Mouse (Mus musculus) olfactory bulb, adult 2 months (tissue): ENCODE results near the gene Irgc1. TPM values are rescaled to one million over a fixed set of nuclear protein-coding genes. Genes with fewer than 3 reads are reported as not detected.
"Not testable (repeated sequence)": the region's sequence is repeated elsewhere in the genome, so short reads cannot be mapped to it uniquely, and the experiment has no call there.

Source experiments
- H3K27ac ChIP-seq: fragments of 200-500 bp; 2 replicates; pipeline ENCODE4 v1.5.1; 2012; ENCODE audit warnings: low read depth, low read length; ENCODE audit not compliant: insufficient read depth
- H3K4me1 ChIP-seq: fragments of 200-500 bp; 2 replicates; pipeline ENCODE4 v1.6.1; 2012; ENCODE audit warnings: low read length; ENCODE audit not compliant: control insufficient read depth, insufficient read depth
- H3K4me3 ChIP-seq: fragments of 200-500 bp; 2 replicates; pipeline ENCODE4 v1.5.1; 2012; ENCODE audit warnings: mild to moderate bottlenecking, low read depth, low read length, moderate library complexity; ENCODE audit not compliant: insufficient read depth
- CTCF ChIP-seq: fragments of 200-500 bp; IDR thresholded peaks from 2 replicates; pipeline ENCODE4 v1.5.1; 2012; ENCODE audit warnings: low read depth, mild to moderate bottlenecking, low read length, moderate library complexity; ENCODE audit not compliant: insufficient read depth
- POLR2A ChIP-seq: fragments of 200-500 bp; IDR thresholded peaks from 2 replicates; pipeline ENCODE4 v1.6.1; 2012; ENCODE audit warnings: mild to moderate bottlenecking, low read depth, low read length, moderate library complexity; ENCODE audit not compliant: insufficient read depth
- WGBS: fragments of 180-500 bp; shearing (Covaris S2); methylation state at CpG from one replicate; pipeline ENCODE4 v1.1.7; 2018; 5-methylcytosine and 5-hydroxymethylcytosine counted together
- polyA plus RNA-seq: library from polyadenylated mRNA; stranded (reverse); fragments of >200 nt; gene quantifications from 2 replicates; pipeline ENCODE4 v1.2.4, GENCODE M21; 2012; ENCODE audit warnings: low replicate concordance; ENCODE audit not compliant: missing spikeins, insufficient read depth, insufficient read length

The Irgc1 gene
- polyA plus RNA-seq, 1 experiment, result not detected

DNA sequence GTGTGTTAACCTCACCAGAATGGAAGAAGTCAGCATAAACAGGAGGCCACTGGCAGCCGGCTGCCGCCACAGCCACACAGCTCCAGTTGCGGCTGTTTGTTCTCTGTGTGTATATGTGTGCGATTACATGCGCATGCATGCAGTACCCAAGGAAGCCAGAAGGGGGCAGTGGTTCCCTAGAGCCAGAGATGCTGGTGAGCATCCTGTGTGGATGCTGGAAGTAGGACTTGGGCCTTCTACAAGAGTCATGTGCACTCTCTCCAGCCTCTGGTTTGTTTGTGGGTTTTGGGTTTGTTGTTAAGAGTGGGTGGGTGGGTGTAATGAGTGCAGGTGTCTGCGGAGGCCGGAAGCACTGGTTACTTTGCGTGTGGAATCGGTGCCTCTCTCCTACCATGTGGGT is 49.2 kb downstream of the Irgc1 start:
- no peak overlapping the region for H3K27ac ChIP-seq
- peaks cover 15% of the 10 kb centered on the region for H3K4me1 ChIP-seq
- no peak overlapping the region for H3K4me3 ChIP-seq
- no peak for TF ChIP-seq POLR2A
- TF ChIP-seq CTCF, result no peak
- WGBS, result 98% methylated on average over 9 of the region's 9 CpGs

DNA sequence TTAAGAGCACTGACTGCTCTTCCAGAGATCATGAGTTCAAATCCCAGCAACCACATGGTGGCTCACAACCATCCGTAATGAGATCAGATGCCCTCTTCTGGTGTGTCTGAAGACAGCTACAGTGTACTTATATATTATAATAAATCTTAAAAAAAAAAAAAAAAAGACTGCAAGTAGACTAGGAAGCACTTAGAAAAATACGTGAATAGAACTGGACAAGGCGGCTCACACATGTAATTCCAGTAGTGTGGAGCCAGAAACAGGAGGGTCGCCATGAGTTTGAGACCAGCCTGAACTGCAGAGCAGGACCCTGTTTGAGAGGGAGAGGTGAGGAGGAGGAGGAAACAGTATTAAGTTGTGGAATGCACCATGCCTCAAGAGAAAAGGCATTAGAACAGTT is 51.6 kb downstream of the Irgc1 start:
- peaks cover 15% of the 10 kb centered on the region for H3K4me1 ChIP-seq
- WGBS, result 85% methylated on average over 4 of the region's 4 CpGs
- H3K27ac ChIP-seq, H3K4me3 ChIP-seq: not testable (repeated sequence)

DNA sequence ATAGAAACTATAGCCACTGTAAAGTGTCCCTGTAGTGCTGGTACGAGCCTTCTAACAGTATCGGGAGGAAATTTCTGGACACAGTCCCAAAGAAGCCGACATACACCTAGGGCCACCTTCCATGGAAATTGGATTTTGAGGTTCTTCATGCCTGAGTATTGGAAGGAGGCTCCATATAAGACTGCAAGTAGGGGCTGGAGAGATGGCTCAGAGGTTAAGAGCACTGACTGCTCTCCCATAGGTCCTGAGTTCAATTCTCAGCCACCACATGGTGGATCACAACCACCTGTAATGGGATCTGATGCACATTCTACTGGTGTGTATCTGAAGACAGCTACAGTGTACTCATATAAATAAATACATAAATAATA is 52.0 kb downstream of the Irgc1 start:
- TF ChIP-seq POLR2A, result no peak
- no peak for TF ChIP-seq CTCF
- WGBS, result 4% methylated on average over 3 of the region's 3 CpGs
- Histone ChIP-seq H3K27ac (no peak overlapping the region), H3K4me1 (peaks cover 15% of the 10 kb centered on the region), H3K4me3 (peak overlapping the region; percentile 88)

DNA sequence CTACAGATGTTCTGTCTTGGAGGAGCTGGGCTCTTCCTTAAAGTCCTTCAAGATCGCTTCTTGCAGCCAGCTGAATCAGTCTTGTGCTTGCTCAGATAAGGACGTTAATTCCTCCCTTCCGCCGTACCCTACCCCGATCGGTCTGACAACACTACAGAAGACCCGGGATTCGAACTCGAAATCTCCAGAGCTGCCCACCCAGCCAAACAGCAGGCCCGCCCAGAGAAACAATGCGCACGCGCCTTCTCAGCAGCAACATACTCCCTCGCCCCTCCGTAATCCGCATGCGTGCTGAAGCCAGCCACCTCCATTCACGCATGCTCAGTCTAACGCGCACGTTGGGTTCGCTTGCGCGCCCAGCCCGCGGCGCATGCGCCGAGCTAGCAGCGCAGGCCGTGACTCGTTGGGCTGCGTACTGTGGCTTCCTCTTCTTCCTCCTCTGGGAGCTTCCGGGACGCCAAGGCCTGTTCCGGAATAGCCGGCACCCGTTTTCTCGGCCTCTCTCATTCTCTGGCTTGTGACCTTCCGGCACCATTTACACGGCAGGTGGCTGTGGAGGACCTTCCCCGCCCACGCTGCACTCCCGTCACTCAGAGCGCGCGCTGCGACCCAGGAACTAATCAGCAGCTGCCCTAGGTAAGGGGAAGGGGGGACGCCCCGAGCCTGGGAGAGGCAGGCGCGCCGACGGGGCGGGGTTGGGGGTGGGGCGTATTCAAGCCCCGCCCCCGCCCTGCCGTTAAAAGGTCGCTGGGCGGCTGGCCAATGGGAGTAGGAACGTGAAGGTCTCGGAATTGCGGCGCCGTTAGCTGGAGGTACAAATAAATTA is 52.6 kb downstream of the Irgc1 start, which contains the start of gene Smg9:
Smg9 (plus strand) TSS at position 364 of the 826 bp plus-strand sequence.
- Histone ChIP-seq H3K4me3 (peak within 1 kb of the TSS; percentile 88), H3K4me1 (peaks cover 15% of the 10 kb centered on the region), H3K27ac (peak within 1 kb of the TSS; percentile 97)
- WGBS, result 2% methylated on average over 66 of the region's 66 CpGs
- TF ChIP-seq POLR2A (peak; percentile 68), CTCF (no peak)

DNA sequence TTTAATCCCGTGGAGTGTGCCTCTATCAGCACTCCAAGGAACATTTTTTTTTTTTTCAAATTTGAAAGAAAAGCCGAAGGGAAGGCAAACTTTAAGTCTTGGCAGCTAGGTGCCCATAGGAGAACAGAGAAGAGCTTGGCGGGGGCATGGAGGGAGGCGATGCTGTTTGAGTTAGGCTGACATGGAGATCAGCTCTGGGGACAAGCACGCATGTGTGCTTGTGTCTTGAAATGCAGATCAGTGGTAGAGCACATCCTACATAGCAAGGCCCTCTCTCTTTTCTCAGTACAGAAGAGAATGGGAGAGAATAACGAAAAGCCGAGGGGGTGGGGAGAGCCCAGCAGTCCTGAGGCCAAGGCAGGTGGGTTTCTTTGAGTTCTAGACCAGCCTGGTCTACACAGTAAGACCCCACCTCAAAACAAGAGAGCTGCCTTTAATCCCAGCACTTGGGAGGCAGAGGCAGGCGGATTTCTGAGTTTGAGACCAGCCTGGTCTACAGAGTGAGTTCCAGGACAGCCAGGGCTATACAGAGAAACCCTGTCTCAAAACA is 53.7 kb downstream of the Irgc1 start:
- H3K27ac ChIP-seq, result no peak overlapping the region
- TF ChIP-seq POLR2A, result no peak
- TF ChIP-seq CTCF, result no peak
- H3K4me3 ChIP-seq, result no peak overlapping the region
- 93% methylated on average over 8 of the region's 8 CpGs for WGBS
- peaks cover 15% of the 10 kb centered on the region for H3K4me1 ChIP-seq

DNA sequence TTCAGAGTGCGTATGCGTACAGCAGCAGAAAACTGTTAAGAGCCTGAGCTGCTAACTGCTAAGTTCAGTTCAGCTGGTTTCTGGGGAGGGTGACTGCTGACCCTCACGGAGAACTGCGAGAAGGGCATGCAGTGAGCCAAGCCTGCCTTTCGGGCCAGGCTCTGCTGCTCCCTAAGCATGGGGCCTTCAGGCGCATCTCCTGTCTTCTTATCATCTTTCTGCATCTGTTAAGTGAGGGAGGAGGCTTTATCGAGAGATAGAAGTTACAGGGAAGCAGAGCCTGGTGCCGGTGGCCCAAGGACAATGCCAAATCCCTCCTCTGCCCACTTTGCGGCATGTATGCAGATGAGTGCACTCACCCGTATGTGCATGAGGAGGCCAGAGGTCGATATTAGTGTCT is 55.3 kb downstream of the Irgc1 start:
- no peak overlapping the region for H3K4me3 ChIP-seq
- H3K27ac ChIP-seq, result no peak overlapping the region
- 82% methylated on average over 11 of the region's 11 CpGs for WGBS
- peaks cover 15% of the 10 kb centered on the region for H3K4me1 ChIP-seq
- no peak for TF ChIP-seq CTCF
- TF ChIP-seq POLR2A, result no peak

DNA sequence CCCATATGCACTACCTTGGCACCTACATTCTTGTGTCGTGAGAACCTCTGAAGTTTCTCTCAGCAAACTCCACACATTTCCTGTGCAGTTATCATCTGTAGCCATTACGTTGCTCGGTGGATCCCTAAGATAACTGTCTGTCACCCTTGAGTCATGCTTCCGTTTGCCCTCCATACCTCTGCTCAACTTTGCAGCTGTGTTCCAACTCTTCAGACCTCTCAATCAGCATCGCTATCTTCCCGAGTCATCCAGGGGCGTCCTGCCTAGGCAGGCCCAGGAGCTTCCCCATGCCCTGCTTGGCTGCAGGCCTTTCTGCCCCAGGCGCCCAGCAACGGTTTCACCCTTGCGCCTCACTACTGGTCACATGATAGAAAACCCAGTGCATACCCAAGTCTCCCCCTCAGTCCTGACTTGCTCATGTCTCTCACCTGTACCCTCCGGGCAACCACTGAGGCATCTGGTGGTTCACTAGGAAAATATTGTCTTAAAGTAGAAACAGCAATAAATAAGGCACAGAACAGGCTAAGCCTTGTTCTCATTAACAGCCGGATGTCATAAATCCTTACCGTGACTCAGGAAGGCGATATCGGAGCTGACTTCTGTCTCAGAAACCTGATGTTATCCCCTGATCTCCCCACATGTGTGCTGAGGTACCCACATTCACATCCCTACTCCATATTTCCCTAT is 57.5 kb downstream of the Irgc1 start:
- TF ChIP-seq CTCF (no peak), POLR2A (no peak)
- H3K4me1 ChIP-seq, result peaks cover 17% of the 10 kb centered on the region
- 87% methylated on average over 15 of the region's 15 CpGs for whole genome bisulfite sequencing
- no peak overlapping the region for H3K27ac ChIP-seq
- no peak overlapping the region for H3K4me3 ChIP-seq

DNA sequence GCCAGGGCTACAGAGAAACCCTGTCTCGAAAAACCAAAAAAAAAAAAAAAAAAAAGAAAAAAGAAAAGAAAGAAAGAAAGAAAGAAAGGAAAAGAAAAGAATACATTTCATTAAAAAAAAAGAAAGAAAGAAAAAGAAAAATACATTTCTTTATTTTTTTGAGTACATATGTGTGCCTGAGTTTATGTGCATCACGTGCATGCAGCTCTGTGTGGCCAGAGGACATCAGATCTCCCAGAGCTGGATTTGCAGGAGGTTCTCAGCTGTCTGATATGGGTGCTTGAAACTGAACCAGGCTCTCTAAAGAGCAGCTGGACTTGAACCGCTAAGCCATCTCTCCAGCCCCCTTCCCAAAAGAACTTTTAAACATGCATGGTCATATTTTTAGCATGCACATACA is 58.0 kb downstream of the Irgc1 start:
- Histone ChIP-seq H3K4me3 (no peak overlapping the region), H3K4me1 (peaks cover 19% of the 10 kb centered on the region), H3K27ac (no peak overlapping the region)
- WGBS, result 94% methylated on average over 3 of the region's 3 CpGs
- TF ChIP-seq POLR2A (no peak), CTCF (no peak)

DNA sequence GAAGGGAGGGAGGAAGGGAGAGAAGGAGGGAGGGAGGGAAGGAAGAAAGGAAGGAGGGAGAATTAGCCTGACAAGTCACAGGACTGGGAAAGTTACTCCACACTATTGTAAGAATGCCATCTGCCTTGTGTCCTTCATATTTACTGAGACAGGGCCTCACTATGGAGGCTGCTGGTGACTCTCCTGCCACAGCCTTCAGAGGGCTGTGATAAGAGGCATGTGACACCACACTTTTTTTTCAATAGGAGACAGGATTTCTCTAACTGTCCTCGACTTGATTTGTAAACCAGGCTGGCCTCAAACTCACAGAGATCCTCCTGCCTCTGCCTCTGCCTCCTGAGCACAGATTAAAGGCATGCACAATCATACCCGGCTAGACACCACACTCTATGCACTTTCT is 60.4 kb downstream of the Irgc1 start:
- Histone ChIP-seq H3K27ac (peak overlapping the region; percentile 85), H3K4me1 (peaks cover 17% of the 10 kb centered on the region), H3K4me3 (no peak overlapping the region)
- WGBS, result 78% methylated on average over 2 of the region's 2 CpGs
- TF ChIP-seq CTCF (no peak), POLR2A (no peak)
